ENCODE assay signal across 20 mouse cellular contexts in the genomic region with DNA sequence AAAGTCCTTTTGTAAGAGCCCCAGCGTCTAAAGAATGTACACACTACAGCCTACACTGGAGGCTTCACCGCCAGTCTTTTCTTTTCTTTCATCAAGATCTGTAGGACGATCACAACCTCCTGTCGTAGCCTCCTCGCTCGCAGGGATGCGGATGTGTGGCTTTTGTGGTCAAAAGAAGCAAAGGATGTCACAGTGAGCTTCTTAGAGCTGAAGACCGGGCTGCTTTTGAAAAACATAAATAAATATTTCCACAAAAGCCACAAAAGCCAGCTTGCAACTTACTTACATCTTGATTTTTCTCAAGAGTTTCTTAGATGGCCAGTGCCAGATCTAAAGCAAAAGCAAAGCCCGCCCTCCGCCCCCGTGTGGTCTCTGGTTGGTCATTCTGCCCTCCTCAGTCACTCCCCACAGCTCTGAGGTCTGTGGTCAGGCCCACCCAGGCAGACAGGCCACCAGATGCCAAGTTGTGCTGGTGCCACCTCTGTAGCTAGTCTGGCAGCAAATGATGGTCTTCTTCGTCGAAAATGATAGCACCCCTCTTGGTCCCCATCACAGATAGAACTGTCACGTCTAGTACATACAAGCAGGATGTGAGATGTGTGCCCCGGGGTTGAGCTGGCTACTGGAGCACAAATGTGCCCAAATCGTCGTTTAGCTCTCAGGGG. TPM values are rescaled to one million over a fixed set of nuclear protein-coding genes. Genes with fewer than 3 reads are reported as not detected.
DNase-seq lines count a peak whose midpoint lies in the region; ATAC-seq and TF ChIP-seq lines count a peak whose summit lies in the region.
"Had no signal": no experiment of that assay in that cellular context is flagged by ENCODE, and none has a peak within 500 bp of the region (broad histone marks: within the 10 kb centered on the region; RNA-seq: fewer than 3 reads in every experiment).

No protein-coding gene starts in this region.

- H3K4me1 ChIP-seq in bone marrow, adult 2 months (ENCODE audit: control insufficient read depth, insufficient read depth, low read length) = peaks cover 2% of the 10 kb centered on the region; the same call in 1 of the 2 replicates
- no peaks in the 10 kb centered on the region for H3K4me1 ChIP-seq in forebrain, postnatal 0 days (ENCODE audit: insufficient read depth)
- H3K4me1 ChIP-seq: forebrain, embryonic 15.5 days; heart, embryonic 12.5 days; limb, embryonic 13.5 days; midbrain, embryonic 12.5 days had no signal

- no peak overlapping the region for H3K4me3 ChIP-seq in bone marrow, adult 2 months (replicated peaks; ENCODE audit: control insufficient read depth, low read depth, low read length)
- no peak overlapping the region for H3K4me3 ChIP-seq in forebrain, postnatal 0 days (ENCODE audit: low read depth, low read length)
- H3K4me3 ChIP-seq: forebrain, embryonic 15.5 days; heart, embryonic 12.5 days; layer of hippocampus, adult 2 months; limb, embryonic 13.5 days; liver, embryonic 15.5 days; midbrain, embryonic 12.5 days; myocyte had no signal

- no peak overlapping the region for H3K9ac ChIP-seq in forebrain, postnatal 0 days
- H3K9ac ChIP-seq: forebrain, embryonic 15.5 days; heart, embryonic 12.5 days; limb, embryonic 13.5 days; liver, embryonic 15.5 days; midbrain, embryonic 12.5 days had no signal

- H3K27me3 ChIP-seq in forebrain, postnatal 0 days (ENCODE audit: insufficient read depth, low read length) = no peaks in the 10 kb centered on the region
- H3K27me3 ChIP-seq: forebrain, embryonic 15.5 days; heart, embryonic 12.5 days; limb, embryonic 13.5 days; liver, embryonic 15.5 days; midbrain, embryonic 12.5 days; Patski had no signal

- peak; percentile 83 for ATAC-seq in megakaryocyte progenitor cell, adult 5-6 weeks (replicated peaks; ENCODE audit: poor library complexity)
- ATAC-seq in forebrain, postnatal 0 days = no peak
- ATAC-seq: forebrain, embryonic 15.5 days; Patski had no signal

- H3K27ac ChIP-seq in bone marrow, adult 2 months (ENCODE audit: control insufficient read depth, insufficient read depth, low read depth, low read length, poor library complexity) = peak overlapping the region; percentile 16; the same call in 1 of the 2 replicates
- H3K27ac ChIP-seq in forebrain, postnatal 0 days (ENCODE audit: low read depth, low read length) = no peak overlapping the region
- H3K27ac ChIP-seq: forebrain, embryonic 15.5 days; layer of hippocampus, adult 2 months; limb, embryonic 13.5 days; liver, embryonic 15.5 days; midbrain, embryonic 12.5 days; stomach, postnatal 0 days had no signal

- no peak for TF ChIP-seq POLR2A in bone marrow, adult 2 months (IDR thresholded peaks at IDR 0.05; ENCODE audit: borderline replicate concordance, control insufficient read depth, low read depth, low read length)

- TF ChIP-seq CTCF in bone marrow, adult 2 months (IDR thresholded peaks at IDR 0.05; ENCODE audit: control insufficient read depth, insufficient read depth, low read length) = no peak
- TF ChIP-seq CTCF in forebrain, postnatal 0 days (IDR thresholded peaks at IDR 0.05; ENCODE audit: low read depth) = no peak

- H3K4me2 ChIP-seq in forebrain, postnatal 0 days (ENCODE audit: low read depth) = no peak overlapping the region
- H3K4me2 ChIP-seq: forebrain, embryonic 15.5 days; heart, embryonic 12.5 days; limb, embryonic 13.5 days; liver, embryonic 15.5 days; midbrain, embryonic 12.5 days had no signal

- peak; percentile 82 for DNase-seq in CD4-positive, CD25-positive, alpha-beta regulatory T cell, adult 2 months (ENCODE audit: low read depth, low spot score)
- peak; percentile 46 to 54 for DNase-seq in thymus, postnatal 10 days (ENCODE audit: low spot score in 2 of 2)
- no peak for DNase-seq in neural tube, embryonic 10.5 days (ENCODE audit: extremely low spot score, low spot score)
- DNase-seq in forebrain, postnatal 0 days = no peak
- no peak for DNase-seq in lung, postnatal 10 days
- DNase-seq: cerebellum, adult 8-10 months; gastrocnemius, postnatal 14 days; heart, postnatal 4 days; lung, postnatal 14 days had no signal

- 22% methylated on average over 17 of the region's 17 CpGs for WGBS in bone marrow, adult 2 months
- WGBS in forebrain, postnatal 0 days = 83% methylated on average over 17 of the region's 17 CpGs

- H3K9me3 ChIP-seq in forebrain, postnatal 0 days (ENCODE audit: low read length) = no peaks in the 10 kb centered on the region
- H3K9me3 ChIP-seq: forebrain, embryonic 15.5 days; heart, embryonic 12.5 days; limb, embryonic 13.5 days; liver, embryonic 15.5 days; midbrain, embryonic 12.5 days had no signal

- no peaks in the 10 kb centered on the region for H3K36me3 ChIP-seq in forebrain, postnatal 0 days (ENCODE audit: insufficient read depth)
- H3K36me3 ChIP-seq: forebrain, embryonic 15.5 days; heart, embryonic 12.5 days; limb, embryonic 13.5 days; liver, embryonic 15.5 days; midbrain, embryonic 12.5 days had no signal

RNA-seq across cellular contexts. Expression of gene Pik3ap1, which starts 30.5 kb away (rescaled TPM):
- 10.0 and 19.2 TPM in 2 replicates for polyA plus RNA-seq in bone marrow, adult 2 months (2011; ENCODE audit: insufficient read depth, insufficient read length, low replicate concordance, missing spikeins)
- 26.5 and 30.5 TPM in 2 replicates for total RNA-seq in megakaryocyte progenitor cell, adult 5-6 weeks (2015)
- total RNA-seq in megakaryocyte progenitor cell, adult 5-6 weeks (2017) = 23.5 and 24.4 TPM in 2 replicates
- 1.4 and 2.2 TPM in 2 replicates for total RNA-seq in forebrain, postnatal 0 days (2014; rRNA removed)
- 2.1 and 2.8 TPM in 2 replicates for polyA plus RNA-seq in forebrain, postnatal 0 days (2015; fragmentation: Nextera tagmentation; extraction: Ambion mirVana)
- polyA plus RNA-seq: myocyte had no signal

Comparison
In these comparisons a context has a peak if more than half of its experiments do, and no peak if none do; other contexts are left out.
1. DNase-seq: peak in CD4-positive, CD25-positive, alpha-beta regulatory T cell, adult 2 months (single experiment) and thymus, postnatal 10 days (2 of 2); none in neural tube, embryonic 10.5 days (single experiment), forebrain, postnatal 0 days (single experiment) and lung, postnatal 10 days (single experiment).